Mouse (Mus musculus) CD4-positive, CD25-positive, alpha-beta regulatory T cell, adult 2 months (primary cell): Measurements from ENCODE around the gene Frmpd2.
"Not testable (repeated sequence)": the region's sequence is repeated elsewhere in the genome, so short reads cannot be mapped to it uniquely, and the experiment has no call there.

Experiments
- DNase-seq: peaks from one replicate; pipeline ENCODE4 v3.0.0-alpha.2; 2012; ENCODE audit warnings: low read depth, low spot score

The Frmpd2 gene

GRCm38 (mm10) chr14:33471331-33471730, at the start of gene Frmpd2:
TSS of gene Frmpd2 (plus strand) at chr14:33471696.
- DNase-seq = no peak

DNA sequence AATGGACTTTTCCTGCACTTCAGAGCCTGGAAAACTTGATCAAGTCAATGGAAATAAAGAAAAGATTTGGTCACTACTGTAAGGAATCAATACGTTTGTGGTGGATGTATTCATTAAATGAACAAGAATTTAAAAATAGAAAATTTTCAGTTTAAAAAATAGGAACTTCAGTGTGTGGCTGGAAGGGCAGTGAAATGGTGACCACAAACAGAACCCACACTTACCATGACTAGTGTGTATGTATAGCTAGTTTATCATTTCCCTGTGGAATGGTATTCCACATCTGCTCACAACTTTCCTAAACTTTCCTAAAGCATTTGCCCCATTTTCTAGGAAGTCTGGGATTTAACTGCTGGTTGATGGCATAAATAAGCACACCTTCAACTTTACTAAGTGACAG, 48.5 kb upstream of the Frmpd2 start:
- no peak for DNase-seq

- DNase-seq = no peak
Observed at GRCm38 (mm10) chr14:33424124-33424523, 47.4 kb upstream of the Frmpd2 start.

GRCm38 (mm10) chr14:33432485-33432884, 39.0 kb upstream of the Frmpd2 start:
- not testable (repeated sequence) for DNase-seq

DNA sequence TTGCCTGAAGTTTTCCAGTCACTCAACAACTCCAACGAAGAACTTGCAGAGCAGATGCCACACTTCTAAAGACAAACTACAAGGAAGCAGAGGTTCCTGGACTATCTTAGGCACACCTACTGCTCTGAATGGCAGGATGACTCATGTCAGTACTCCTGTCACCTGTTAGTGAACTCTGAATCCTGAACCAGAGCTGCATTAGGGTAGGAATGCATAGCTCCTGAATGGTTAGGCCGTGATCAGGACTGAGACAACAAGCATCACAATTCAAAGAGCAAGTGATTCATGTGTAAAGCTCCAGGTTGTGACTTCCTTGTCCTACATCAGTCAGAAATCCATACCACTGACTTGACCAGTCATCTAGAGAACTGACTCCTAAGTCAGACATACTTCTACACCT, 27.7 kb upstream of the Frmpd2 start:
- peak; percentile 18 for DNase-seq

GRCm38 (mm10) chr14:33445962-33446361, 25.5 kb upstream of the Frmpd2 start:
- DNase-seq = no peak

DNA sequence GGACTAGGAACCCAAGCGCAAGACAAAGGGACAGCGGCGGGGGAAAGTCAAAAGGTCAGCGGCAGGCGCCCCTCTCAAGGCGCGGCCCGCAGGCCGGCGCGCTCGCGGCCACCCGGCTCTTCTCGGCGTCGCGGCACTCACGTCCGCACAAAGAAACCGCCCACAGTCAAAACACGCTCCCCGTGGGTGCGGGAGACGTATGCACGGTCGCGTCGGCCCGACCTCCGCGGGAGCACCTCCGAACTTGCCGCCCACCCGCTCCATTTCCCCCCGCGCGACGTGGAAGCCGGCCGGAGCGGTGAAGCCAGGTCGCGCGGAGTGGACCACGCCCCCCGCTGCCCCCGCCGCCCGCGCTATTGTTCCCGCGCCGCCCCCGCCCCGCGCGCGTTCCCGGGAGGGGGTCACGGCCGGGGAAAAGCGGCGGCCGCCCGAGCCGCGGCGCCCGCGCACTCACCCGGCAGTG, 24.9 kb upstream of the Frmpd2 start:
- DNase-seq = no peak

GRCm38 (mm10) chr14:33447027-33447569, 24.4 kb upstream of the Frmpd2 start, which contains the start of gene Mapk8:
TSS of gene Mapk8 (minus strand) at chr14:33447158.
- peak; percentile 99 for DNase-seq

DNA sequence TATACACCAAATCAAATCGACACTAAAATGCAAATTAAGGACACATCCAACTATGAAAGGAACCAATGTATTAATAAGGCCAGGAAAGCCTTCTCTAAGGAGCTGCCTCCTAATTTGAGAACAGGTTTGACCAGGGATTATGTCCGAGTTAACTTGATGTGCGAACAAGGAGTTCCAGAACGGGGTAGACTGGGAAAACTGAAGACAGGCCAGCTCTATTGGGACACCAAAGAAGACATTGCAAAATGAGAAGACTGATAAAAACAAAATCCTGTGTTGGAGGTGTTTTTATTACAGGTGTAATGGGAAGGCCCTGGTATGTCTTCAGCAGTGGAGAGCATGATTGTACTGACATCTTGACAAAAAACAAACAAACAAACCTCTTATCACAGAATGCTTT, 23.2 kb upstream of the Frmpd2 start:
- DNase-seq = no peak

DNA sequence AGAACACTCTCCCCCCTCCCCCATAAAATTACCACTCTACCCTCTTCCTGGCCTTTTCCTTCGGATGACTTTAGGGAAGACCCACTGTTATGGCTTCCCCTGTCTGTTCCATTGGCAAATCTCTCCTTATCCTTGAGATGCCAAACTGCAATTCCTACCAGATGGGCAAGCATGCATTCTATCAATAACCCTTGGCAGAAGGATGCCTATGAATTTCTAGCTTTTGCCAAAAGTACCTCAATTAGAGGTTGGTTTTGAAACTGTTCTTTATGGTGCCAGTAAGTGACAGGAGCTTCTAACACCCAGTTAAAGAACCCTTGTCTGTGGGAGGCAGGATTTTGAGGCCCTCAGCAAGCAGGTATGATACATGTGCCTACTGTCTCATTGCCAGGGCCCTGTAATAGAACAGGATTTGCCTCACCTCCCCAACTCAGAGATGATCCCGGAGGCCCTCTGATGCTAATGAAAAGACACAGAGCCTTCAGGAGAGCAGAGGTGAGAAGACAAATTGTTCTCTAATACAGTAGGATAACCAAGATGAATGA, 22.1 kb upstream of the Frmpd2 start:
- DNase-seq = no peak

- no peak for DNase-seq
Observed at GRCm38 (mm10) chr14:33450331-33450730, 21.2 kb upstream of the Frmpd2 start.

GRCm38 (mm10) chr14:33463658-33464057, 7.8 kb upstream of the Frmpd2 start:
- no peak for DNase-seq

DNA sequence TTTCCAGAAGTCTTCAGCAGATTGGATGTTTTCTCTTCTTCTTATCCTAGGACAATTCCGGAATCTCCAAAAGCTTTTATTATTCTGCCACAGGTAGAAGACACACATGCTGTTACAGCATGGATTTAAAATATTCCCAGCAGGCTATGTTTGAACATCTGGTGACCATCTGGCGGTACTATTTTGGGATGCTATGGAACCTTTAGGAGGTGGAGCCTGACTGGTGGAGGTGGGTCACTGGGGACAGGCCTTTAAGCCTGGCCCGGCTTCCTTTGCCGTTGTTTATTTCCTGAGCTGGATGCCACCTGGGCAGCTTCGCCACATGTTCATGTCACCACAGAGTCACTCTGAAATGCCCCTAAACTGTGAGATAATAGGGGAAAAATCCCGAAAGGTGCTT, 3.7 kb upstream of the Frmpd2 start:
- DNase-seq = no peak

DNA sequence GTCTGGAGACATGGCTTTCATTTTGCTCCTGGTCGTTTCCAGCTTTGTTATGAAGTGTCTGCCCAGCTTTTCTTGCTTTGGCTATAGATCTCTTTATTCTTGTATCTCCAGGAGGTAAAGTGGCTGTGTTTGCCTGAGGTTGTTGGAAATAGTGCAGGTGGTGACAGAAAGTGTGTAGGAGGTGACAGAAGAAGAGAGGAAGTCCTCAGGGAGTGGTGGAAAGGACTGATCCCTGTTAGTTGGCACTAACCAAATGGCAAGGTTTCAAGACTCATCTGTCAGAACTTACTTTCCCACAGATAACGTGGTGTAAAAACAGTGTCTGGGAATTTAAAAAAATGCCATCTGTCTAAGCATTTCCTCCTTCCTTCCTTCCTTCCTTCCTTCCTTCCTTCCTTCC, 3.0 kb downstream of the Frmpd2 start:
- no peak for DNase-seq

GRCm38 (mm10) chr14:33476094-33476760, 4.7 kb downstream of the Frmpd2 start:
- no peak for DNase-seq

DNA sequence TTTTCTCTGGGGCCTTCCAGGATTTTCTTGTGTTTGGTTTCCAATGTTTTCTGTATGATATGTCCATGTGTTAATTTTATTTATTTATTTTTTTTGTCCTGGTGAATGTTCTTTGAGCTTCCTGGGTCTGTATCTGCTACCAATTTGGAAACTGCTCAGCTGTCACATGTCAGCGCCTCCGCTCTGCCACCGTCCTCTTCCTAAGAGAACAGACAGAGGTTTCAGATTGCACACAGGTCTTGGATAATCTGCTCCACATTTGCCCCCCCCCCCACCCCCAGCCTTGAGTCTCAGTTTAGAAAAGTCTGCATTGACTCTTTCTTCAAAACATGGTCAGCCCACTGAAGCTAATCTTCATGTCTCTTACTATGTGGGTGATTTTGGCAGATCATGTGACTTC, 10.5 kb downstream of the Frmpd2 start:
- no peak for DNase-seq

- no peak for DNase-seq
Observed at GRCm38 (mm10) chr14:33487805-33488550, 16.5 kb downstream of the Frmpd2 start.

GRCm38 (mm10) chr14:33495226-33495625, 23.7 kb downstream of the Frmpd2 start:
- DNase-seq = no peak

GRCm38 (mm10) chr14:33497418-33497817, 25.9 kb downstream of the Frmpd2 start:
- no peak for DNase-seq

DNA sequence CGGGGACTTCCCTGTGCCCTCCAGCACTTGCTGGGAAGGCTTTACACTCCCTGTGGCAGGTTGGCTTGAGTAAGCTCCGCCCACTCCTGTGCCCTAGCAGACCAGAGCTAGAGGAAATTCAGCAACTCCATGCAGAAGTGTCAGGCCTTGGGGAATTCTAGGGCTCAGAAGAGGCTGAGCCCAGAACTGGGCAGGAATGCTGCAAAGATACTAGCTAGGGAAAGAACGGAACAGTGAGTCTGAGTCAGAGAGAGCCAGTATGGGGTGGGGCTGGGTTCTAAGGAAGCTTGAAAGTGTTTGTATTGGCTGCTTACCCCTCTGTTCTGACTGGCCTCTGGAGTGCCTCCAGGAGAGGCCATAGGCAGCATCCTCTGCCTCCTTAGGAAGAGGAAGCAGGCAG, 27.4 kb downstream of the Frmpd2 start:
- no peak for DNase-seq

GRCm38 (mm10) chr14:33500631-33501030, 29.1 kb downstream of the Frmpd2 start:
- DNase-seq = no peak

GRCm38 (mm10) chr14:33503311-33503710, 31.8 kb downstream of the Frmpd2 start:
- DNase-seq = no peak

GRCm38 (mm10) chr14:33506696-33507095, 35.2 kb downstream of the Frmpd2 start:
- no peak for DNase-seq
